Mouse (Mus musculus) liver, embryonic 13.5 days (tissue): Measurements from ENCODE around the gene B230217C12Rik. TPM values are rescaled to one million over a fixed set of nuclear protein-coding genes. Genes with fewer than 3 reads are reported as not detected.

Experiments
- ATAC-seq: fragments of 200-750 bp; cut with Nextera tagmentation; 2 replicates; pipeline ENCODE4 v1.8.0; 2017; ENCODE audit warnings: low read depth, mild to moderate bottlenecking, moderate number of reproducible peaks, moderate library complexity
- DNase-seq: peaks from one replicate; pipeline ENCODE4 v3.0.0; 2022
- H3K27ac ChIP-seq: fragments of 300-500 bp; sonication (generic); 2 replicates; pipeline ENCODE4 v1.5.1; 2015; ENCODE audit warnings: moderate library complexity, mild to moderate bottlenecking, inconsistent platforms
- H3K27me3 ChIP-seq: fragments of 300-500 bp; sonication (generic); 2 replicates; pipeline ENCODE4 v1.6.1; 2015; ENCODE audit warnings: mild to moderate bottlenecking, inconsistent platforms
- H3K36me3 ChIP-seq: fragments of 300-500 bp; sonication (generic); 2 replicates; pipeline ENCODE4 v1.6.1; 2015; ENCODE audit warnings: mild to moderate bottlenecking, inconsistent platforms
- H3K4me1 ChIP-seq: fragments of 300-500 bp; sonication (generic); replicated peaks from 2 replicates; pipeline ENCODE4 v1.6.1; 2015; ENCODE audit warnings: inconsistent platforms
- H3K4me2 ChIP-seq: fragments of 300-500 bp; sonication (generic); 2 replicates; pipeline ENCODE4 v1.6.1; 2015; ENCODE audit warnings: inconsistent platforms, mild to moderate bottlenecking, moderate library complexity
- H3K4me3 ChIP-seq: fragments of 300-500 bp; sonication (generic); replicated peaks from 2 replicates; pipeline ENCODE4 v1.5.1; 2015; ENCODE audit warnings: mild to moderate bottlenecking, inconsistent platforms
- H3K9ac ChIP-seq: fragments of 300-500 bp; sonication (generic); 2 replicates; pipeline ENCODE4 v1.6.1; 2015; ENCODE audit warnings: mild to moderate bottlenecking, inconsistent platforms
- H3K9me3 ChIP-seq: fragments of 300-500 bp; sonication (generic); replicated peaks from 2 replicates; pipeline ENCODE4 v1.6.1; 2016; ENCODE audit warnings: inconsistent platforms
- WGBS: fragments of 180-500 bp; shearing (Covaris S2); methylation state at CpG from one replicate; pipeline ENCODE4 v1.1.7; 2015; ENCODE audit not compliant: insufficient replicate concordance; 5-methylcytosine and 5-hydroxymethylcytosine counted together
- polyA plus RNA-seq: library from polyadenylated mRNA; unstranded; fragments of >200 nt; fragmentation: Nextera tagmentation; extraction: Ambion mirVana; gene quantifications from 2 replicates; pipeline ENCODE4 v1.2.1, GENCODE M21; 2015

Gene B230217C12Rik
- polyA plus RNA-seq, 1 experiment from 2014 or later: 0.85 TPM

DNA sequence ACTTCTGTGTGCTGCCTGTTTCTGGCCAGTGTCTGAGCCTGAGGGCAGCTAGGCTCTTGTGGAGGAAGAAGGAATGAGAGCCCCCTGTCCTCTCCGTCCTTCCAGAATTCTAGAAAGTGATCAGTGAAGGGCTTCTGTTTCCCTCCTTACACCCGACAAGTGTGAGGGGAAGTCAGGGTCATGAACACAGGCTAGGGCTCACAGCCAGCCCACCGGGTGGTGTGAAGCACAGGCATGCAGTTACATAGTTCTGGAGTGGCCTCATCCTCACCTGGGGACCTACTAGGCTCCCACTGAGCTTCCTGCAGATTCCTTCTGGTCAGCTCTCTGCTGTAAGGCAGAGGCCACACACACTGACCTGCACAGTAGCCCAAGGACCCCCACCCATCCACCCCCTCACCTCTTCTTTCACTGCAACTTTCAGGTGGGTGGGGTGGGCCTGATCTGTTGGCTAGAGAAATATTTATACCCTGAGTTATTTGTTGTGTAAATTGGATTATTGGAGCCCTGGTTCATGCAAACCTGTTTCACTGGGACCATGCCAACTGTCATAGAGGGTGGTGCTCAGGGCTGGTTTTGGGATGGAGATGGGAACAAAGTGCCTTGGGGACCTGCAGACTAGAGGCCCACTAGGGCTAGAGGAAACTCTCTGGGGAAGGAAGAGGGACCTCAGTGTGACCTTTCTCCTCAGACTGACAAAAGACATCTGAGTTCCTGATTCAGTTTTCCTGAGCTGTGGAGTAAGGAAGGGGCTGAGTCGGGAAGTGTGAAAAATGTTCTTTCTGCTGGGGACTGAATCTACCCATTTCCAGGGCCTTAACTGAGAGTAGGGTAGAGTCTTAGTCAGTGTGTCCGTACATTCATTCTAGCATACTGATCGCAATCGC, 31.1 kb upstream of the B230217C12Rik start:
- DNase-seq: no peak
- H3K4me3 ChIP-seq: no peak overlapping the region
- ATAC-seq: no peak
- H3K27me3 ChIP-seq: no peaks in the 10 kb centered on the region
- peaks cover 91% of the 10 kb centered on the region for H3K4me1 ChIP-seq
- no peak overlapping the region for H3K9ac ChIP-seq
- peaks cover 27% of the 10 kb centered on the region for H3K36me3 ChIP-seq
- 0 out of 2 replicates have a peak overlapping the region, but pooled peaks have one; percentile 15 for H3K27ac ChIP-seq
- no peaks in the 10 kb centered on the region for H3K9me3 ChIP-seq
- no peak overlapping the region for H3K4me2 ChIP-seq
- 59% methylated on average over 7 of the region's 7 CpGs for WGBS

DNA sequence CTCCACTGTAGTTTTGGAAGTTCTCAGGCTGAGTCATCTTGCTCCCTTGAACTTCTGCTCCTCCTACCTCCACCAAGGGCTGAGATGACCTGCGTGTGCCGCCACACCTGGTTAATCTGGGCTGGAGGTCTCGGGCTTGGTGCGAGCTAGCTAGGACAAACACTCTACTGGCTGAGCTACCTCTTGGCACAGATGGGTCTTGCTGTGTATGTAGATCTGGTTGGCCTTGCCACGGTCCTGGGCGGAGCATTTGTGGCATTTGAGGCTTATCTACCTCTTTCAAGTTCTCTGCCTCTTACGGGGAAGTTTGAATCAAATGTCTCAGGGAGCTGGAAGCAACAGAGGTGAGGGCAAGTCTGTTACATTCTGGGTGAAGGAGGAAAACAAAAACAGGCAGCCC, 30.2 kb upstream of the B230217C12Rik start:
- H3K4me2 ChIP-seq: no peak overlapping the region
- H3K4me3 ChIP-seq: no peak overlapping the region
- no peaks in the 10 kb centered on the region for H3K9me3 ChIP-seq
- H3K4me1 ChIP-seq: peaks cover 91% of the 10 kb centered on the region
- H3K9ac ChIP-seq: no peak overlapping the region
- H3K27me3 ChIP-seq: no peaks in the 10 kb centered on the region
- ATAC-seq (no peak), DNase-seq (no peak)
- peaks cover 35% of the 10 kb centered on the region for H3K36me3 ChIP-seq
- no peak overlapping the region for H3K27ac ChIP-seq
- WGBS: 34% methylated on average over 7 of the region's 7 CpGs

DNA sequence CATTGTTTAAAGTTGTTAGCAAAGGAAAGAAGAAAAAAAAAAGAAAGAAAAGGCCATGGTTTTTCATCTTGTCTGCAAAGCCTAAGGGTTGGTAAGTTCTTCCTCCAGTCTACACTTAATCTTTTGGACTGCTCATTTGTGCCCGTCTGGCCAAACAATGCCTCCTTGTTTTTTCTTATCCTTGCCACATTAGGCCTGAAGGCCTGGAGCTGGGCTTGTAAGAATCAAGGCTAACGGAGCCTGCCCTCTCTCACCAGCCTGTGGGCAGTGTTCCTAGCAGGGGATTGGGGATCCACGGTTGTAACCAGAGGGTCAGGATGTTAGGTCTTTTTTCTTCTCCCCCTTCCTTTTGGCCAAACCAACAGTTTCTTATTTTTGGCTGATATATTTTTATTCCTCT, 29.6 kb upstream of the B230217C12Rik start:
- ATAC-seq: no peak

DNA sequence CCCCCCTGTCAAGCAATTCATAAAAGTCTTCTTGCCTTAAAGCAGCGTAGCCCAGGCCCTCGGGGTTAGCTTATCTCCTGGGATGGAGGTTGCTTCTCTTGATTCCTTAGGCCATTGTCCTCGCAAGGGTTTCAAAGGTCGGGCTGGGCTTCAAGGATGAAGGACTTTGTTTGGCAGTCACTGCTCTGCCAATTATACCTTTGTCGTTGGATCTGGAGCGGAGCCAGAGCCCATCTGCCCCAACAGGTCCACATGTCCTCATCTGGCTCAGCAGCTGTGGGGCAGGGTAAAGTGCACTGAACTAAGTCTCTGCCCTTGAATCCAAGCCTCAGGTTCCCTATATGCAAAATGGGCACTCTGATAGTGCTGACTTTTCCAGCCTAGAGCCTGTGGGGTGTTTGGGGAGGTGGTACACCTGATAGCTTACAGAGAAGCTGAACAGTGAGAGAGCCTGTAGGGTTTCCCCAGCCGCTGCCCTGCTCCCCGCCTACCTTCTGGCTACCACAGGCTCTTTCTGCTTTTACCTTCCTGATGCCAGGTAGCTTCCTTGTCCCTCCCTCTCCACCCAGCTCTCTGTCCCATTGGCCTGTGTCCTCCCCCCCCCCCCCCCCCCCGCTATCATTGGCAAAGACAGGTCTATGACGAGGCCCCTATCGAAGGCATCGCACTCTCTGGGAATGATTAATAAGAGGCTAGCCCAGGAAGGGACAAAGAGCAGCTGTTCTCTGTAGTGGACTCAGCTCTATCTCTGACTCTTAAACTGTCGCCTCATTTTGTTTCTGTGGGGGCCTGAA, 28.8 kb upstream of the B230217C12Rik start:
- Histone ChIP-seq H3K4me3 (no peak overlapping the region), H3K4me2 (peak overlapping the region; percentile 15; the same call in 1 of the 2 replicates), H3K4me1 (peaks cover 93% of the 10 kb centered on the region), H3K27me3 (no peaks in the 10 kb centered on the region), H3K9me3 (no peaks in the 10 kb centered on the region), H3K36me3 (peaks cover 47% of the 10 kb centered on the region), H3K27ac (peak overlapping the region; percentile 50; the same call in 1 of the 2 replicates), H3K9ac (no peak overlapping the region)
- 58% methylated on average over 12 of the region's 13 CpGs for WGBS
- DNase-seq: no peak
- peak; percentile 40 for ATAC-seq

More for the DNA sequence above, 29.6 kb upstream of the B230217C12Rik start:
- 67% methylated on average over 3 of the region's 3 CpGs for WGBS
- peaks cover 91% of the 10 kb centered on the region for H3K4me1 ChIP-seq
- DNase-seq: no peak
- H3K27me3 ChIP-seq: no peaks in the 10 kb centered on the region
- H3K4me2 ChIP-seq: no peak overlapping the region
- no peaks in the 10 kb centered on the region for H3K9me3 ChIP-seq
- no peak overlapping the region for H3K9ac ChIP-seq
- H3K27ac ChIP-seq: no peak overlapping the region
- no peak overlapping the region for H3K4me3 ChIP-seq
- peaks cover 40% of the 10 kb centered on the region for H3K36me3 ChIP-seq

DNA sequence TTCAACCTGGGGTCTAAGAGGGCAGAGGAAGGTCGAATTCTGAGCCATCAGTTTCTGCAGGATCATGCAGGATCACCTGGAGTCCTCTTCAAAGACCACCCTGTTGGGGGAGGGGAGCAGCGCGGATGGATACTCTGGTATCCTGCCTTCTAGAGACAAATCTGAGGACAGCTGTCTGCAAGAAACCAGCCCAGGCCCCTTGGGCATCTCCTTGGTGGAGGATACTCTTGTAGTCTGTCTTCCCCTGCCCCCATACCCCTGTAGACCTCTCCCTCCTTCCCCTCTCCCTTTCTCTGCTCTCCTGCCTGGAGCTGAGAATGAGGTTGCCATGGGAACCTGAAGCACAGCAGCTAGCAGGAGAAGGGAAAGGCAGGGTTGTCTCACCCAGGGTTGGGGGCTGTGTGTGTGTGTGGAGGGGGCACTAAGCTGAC, 28.1 kb upstream of the B230217C12Rik start:
- Histone ChIP-seq H3K9me3 (no peaks in the 10 kb centered on the region), H3K4me2 (no peak overlapping the region), H3K27ac (peak overlapping the region; percentile 43; the same call in 1 of the 2 replicates), H3K9ac (no peak overlapping the region), H3K4me3 (no peak overlapping the region), H3K27me3 (no peaks in the 10 kb centered on the region), H3K36me3 (peaks cover 45% of the 10 kb centered on the region), H3K4me1 (peaks cover 95% of the 10 kb centered on the region)
- DNase-seq (no peak), ATAC-seq (no peak)
- WGBS: 53% methylated on average over 3 of the region's 3 CpGs

DNA sequence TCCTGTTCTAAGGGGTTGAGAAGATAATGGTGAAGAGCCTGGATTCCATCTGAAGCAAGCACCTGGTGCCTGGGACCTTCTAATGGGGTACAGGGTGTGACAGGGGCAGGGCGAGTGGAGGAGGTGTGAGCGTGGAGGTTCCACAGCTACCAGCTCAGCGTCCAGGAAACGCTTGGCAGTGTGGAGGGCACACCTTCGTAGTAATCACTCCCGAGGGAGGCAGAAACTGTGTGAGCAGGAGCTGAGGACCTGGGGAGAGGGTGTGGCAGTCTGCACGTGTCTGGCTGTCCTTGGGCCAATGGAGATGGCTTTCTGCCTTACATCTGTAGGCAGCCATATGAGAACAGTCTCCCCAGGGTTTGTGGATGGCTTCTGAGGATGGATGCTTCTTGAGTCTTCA, 27.5 kb upstream of the B230217C12Rik start:
- H3K27ac ChIP-seq: no peak overlapping the region
- no peaks in the 10 kb centered on the region for H3K27me3 ChIP-seq
- H3K4me1 ChIP-seq: peaks cover 95% of the 10 kb centered on the region
- H3K9ac ChIP-seq: no peak overlapping the region
- peaks cover 45% of the 10 kb centered on the region for H3K36me3 ChIP-seq
- H3K4me3 ChIP-seq: no peak overlapping the region
- DNase-seq (no peak), ATAC-seq (no peak)
- no peaks in the 10 kb centered on the region for H3K9me3 ChIP-seq
- no peak overlapping the region for H3K4me2 ChIP-seq
- WGBS: 54% methylated on average over 7 of the region's 7 CpGs

DNA sequence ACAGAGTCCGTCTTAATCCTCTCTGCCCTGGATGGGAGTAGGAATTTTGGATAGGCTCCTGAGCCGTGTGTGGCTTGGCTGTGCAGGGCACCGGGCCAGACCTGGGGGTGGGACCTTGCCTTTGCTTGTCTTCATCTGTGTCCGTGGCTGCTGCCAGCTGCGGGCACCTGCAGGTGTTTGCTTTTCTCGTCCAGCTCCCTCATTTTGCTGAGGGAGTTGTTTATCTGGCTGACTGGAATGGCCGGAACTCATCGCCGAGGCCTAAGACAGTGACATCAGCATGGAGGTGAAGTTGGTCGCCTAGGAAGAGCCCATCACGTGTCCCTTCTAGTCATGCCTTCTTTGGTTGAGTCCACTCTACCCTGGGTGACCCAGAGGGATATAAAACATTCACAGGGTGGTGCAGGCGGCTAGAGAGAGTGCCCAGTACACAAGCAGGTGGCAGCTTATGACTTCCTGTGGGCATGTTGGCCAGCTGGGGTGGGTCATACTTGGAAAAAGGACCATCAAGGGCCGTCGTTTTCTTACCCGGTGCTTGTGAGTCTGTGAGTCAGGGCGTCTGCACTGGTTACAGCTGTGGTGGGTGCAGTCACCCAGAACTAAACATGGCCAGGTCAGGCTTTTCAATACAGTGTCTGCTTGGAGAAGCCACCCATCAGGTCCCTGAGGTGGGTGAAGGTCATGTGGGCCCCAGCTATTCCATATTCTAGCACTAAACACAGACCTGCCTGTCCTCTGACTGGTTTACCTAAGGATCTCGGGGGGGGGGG, 26.6 kb upstream of the B230217C12Rik start:
- Histone ChIP-seq H3K4me1 (peaks cover 95% of the 10 kb centered on the region), H3K27ac (no peak overlapping the region), H3K4me3 (no peak overlapping the region), H3K9ac (no peak overlapping the region), H3K27me3 (no peaks in the 10 kb centered on the region), H3K4me2 (no peak overlapping the region), H3K9me3 (no peaks in the 10 kb centered on the region), H3K36me3 (peaks cover 42% of the 10 kb centered on the region)
- 75% methylated on average over 17 of the region's 17 CpGs for WGBS
- no peak for DNase-seq
- no peak for ATAC-seq

DNA sequence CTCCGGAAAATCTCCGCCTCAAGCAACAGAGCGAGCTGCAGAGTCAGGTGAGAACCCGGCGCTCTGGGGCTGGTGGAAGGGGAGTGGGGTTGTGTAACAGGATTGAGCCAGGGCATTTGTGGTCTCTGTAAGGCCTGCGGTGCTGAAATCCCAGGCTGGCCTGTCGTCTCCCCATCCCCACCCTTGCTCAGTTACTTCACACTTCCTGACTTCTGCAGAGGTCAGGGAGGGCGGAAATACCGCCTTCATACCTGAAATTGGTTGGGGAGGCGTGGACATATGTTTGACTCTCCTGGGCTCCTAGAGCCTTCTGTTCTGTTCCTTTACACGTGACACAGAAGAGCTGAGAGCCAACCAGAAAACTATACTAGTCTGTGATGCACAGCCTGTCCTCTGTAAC, 24.8 kb upstream of the B230217C12Rik start:
- no peak overlapping the region; the same call in 1 of the 2 replicates for H3K9ac ChIP-seq
- no peaks in the 10 kb centered on the region for H3K27me3 ChIP-seq
- H3K27ac ChIP-seq: no peak overlapping the region
- ATAC-seq (no peak), DNase-seq (no peak)
- peaks cover 31% of the 10 kb centered on the region for H3K36me3 ChIP-seq
- no peaks in the 10 kb centered on the region for H3K9me3 ChIP-seq
- 81% methylated on average over 11 of the region's 11 CpGs for WGBS
- H3K4me1 ChIP-seq: peaks cover 95% of the 10 kb centered on the region
- no peak overlapping the region for H3K4me2 ChIP-seq
- no peak overlapping the region for H3K4me3 ChIP-seq

DNA sequence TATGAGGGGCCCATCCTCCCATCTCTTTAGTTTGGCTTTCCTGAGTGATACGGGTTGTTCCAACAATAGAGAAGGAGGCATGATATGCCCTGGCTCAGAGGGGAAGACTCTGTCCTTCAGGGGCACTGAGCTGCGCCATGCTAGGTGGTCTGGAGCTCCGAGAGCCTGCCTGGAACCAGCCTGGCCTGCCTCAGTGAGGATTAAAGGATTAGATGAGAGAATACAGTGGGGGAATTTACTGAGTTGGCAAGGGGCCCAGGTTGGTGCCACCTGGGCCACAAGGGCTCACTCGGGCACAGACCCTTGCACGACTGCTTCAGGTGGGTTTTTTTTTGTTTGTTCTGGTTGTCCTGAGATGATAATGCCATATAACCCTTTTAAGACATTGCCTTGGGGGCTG, 24.4 kb upstream of the B230217C12Rik start:
- Histone ChIP-seq H3K27ac (no peak overlapping the region), H3K9ac (no peak overlapping the region), H3K27me3 (no peaks in the 10 kb centered on the region), H3K4me3 (no peak overlapping the region), H3K9me3 (no peaks in the 10 kb centered on the region), H3K4me1 (peaks cover 96% of the 10 kb centered on the region), H3K36me3 (peaks cover 31% of the 10 kb centered on the region), H3K4me2 (no peak overlapping the region)
- ATAC-seq (no peak), DNase-seq (no peak)
- WGBS: 68% methylated on average over 5 of the region's 5 CpGs

DNA sequence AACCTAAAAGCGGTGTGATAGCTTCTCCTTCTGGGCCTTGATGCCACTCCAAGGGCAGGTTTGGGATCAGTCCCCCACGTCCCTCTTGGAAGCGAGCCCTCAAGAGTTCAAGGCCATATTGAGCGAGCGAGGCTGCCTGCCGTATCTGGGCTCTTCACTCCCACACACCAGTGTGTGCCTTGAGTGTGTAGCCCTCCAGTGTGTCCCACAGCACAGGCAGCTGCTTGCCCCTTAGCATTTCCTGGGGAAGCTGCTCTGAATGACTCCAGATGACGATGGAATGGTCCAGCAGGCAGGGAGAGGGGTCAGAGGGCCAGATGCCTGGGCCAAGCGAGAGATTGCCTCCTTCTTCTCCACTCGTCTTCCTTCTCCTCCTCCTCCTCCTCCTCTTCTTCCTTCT, 23.7 kb upstream of the B230217C12Rik start:
- no peak for ATAC-seq
- no peak overlapping the region for H3K4me3 ChIP-seq
- peaks cover 97% of the 10 kb centered on the region for H3K4me1 ChIP-seq
- no peaks in the 10 kb centered on the region for H3K27me3 ChIP-seq
- no peak for DNase-seq
- H3K9ac ChIP-seq: no peak overlapping the region
- peaks cover 31% of the 10 kb centered on the region for H3K36me3 ChIP-seq
- no peaks in the 10 kb centered on the region for H3K9me3 ChIP-seq
- peak overlapping the region; percentile 47; the same call in 1 of the 2 replicates for H3K27ac ChIP-seq
- 64% methylated on average over 9 of the region's 9 CpGs for WGBS
- H3K4me2 ChIP-seq: no peak overlapping the region

DNA sequence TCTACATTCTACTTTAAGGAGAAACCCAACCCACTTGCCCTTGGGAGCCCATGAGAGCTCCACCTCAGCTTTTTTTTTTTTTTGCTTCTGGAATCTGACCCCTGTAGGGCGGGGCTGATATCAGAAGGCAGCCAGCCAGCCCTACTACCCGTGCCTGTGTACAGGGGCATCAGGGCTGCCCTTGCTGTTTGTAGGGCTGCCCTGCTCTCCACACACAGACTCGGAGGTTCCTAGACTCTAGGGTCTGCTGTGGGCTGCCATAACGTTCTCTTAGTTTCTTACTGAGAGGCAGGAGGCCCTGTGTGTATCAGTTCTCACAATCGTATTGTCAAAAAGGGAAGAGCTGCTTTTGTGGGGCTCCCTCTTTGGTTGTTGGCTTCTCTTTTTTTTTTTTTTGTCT, 23.2 kb upstream of the B230217C12Rik start:
- peak; percentile 40 for DNase-seq
- Histone ChIP-seq H3K36me3 (peaks cover 30% of the 10 kb centered on the region), H3K4me2 (0 out of 2 replicates have a peak overlapping the region, but pooled peaks have one; percentile 12), H3K27me3 (no peaks in the 10 kb centered on the region), H3K4me1 (peaks cover 97% of the 10 kb centered on the region), H3K4me3 (no peak overlapping the region), H3K27ac (peak overlapping the region; percentile 47; the same call in 1 of the 2 replicates), H3K9ac (no peak overlapping the region), H3K9me3 (no peaks in the 10 kb centered on the region)
- peak; percentile 74 for ATAC-seq
- 5% methylated on average over 5 of the region's 5 CpGs for WGBS
